In genomic region chr15:78830742-78831719, GRCm38 (mm10) we compare ENCODE assay signal across 14 mouse cellular contexts. TPM values are rescaled to one million over a fixed set of nuclear protein-coding genes. Genes with fewer than 3 reads are reported as not detected.
DNase-seq lines count a peak whose midpoint lies in the region; ATAC-seq and TF ChIP-seq lines count a peak whose summit lies in the region.
"Had no signal": no experiment of that assay in that cellular context is flagged by ENCODE, and none has a peak within 500 bp of the region (broad histone marks: within the 10 kb centered on the region; RNA-seq: fewer than 3 reads in every experiment).

No protein-coding gene starts in this region.

- no peak for DNase-seq in heart, adult 2 months
- DNase-seq in heart, adult 8-10 months (ENCODE audit: low spot score) = no peak
- DNase-seq in lung, postnatal 0 days (ENCODE audit: low spot score) = no peak
- DNase-seq in lung, postnatal 10 days = no peak
- no peak for DNase-seq in kidney, postnatal 0 days (ENCODE audit: low spot score)
- DNase-seq in retina, postnatal 1 day = no peak
- DNase-seq in embryo, embryonic 9.5 days (ENCODE audit: extremely low spot score) = no peak
- DNase-seq: thymus, postnatal 25 days had no signal

- intact Hi-C loops in heart, adult 2 months (cut with DNase I) = no loop called here

- peaks cover 2% of the 10 kb centered on the region; the same call in 1 of the 2 replicates for H3K36me3 ChIP-seq in heart, adult 2 months (ENCODE audit: control insufficient read depth, insufficient read depth, low read length)
- no peaks in the 10 kb centered on the region for H3K36me3 ChIP-seq in lung, postnatal 0 days (ENCODE audit: insufficient read depth, low read length)
- no peaks in the 10 kb centered on the region for H3K36me3 ChIP-seq in kidney, postnatal 0 days (ENCODE audit: insufficient read depth, low read length)
- no peaks in the 10 kb centered on the region for H3K36me3 ChIP-seq in stomach, embryonic 16.5 days (ENCODE audit: control insufficient read depth, insufficient read depth, low read length)

- no peak for TF ChIP-seq POLR2A in heart, adult 2 months (IDR thresholded peaks at IDR 0.05; ENCODE audit: insufficient read depth, low read depth, low read length)

- TF ChIP-seq EP300 in heart, adult 2 months (IDR thresholded peaks at IDR 0.05; ENCODE audit: insufficient read depth, low read depth, low read length) = no peak
- no peak for TF ChIP-seq EP300 in lung, postnatal 0 days (IDR thresholded peaks at IDR 0.05)

- peak overlapping the region; percentile 44; the same call in 1 of the 2 replicates for H3K4me2 ChIP-seq in lung, postnatal 0 days (replicated peaks; ENCODE audit: low read depth, low read length)
- H3K4me2 ChIP-seq in kidney, postnatal 0 days (ENCODE audit: low read length) = peak overlapping the region; percentile 37
- peak overlapping the region; percentile 18 for H3K4me2 ChIP-seq in stomach, embryonic 16.5 days (ENCODE audit: low read depth, low read length)

- H3K9me3 ChIP-seq in lung, postnatal 0 days (ENCODE audit: low read length) = no peaks in the 10 kb centered on the region
- H3K9me3 ChIP-seq in kidney, postnatal 0 days (replicated peaks; ENCODE audit: low read length) = no peaks in the 10 kb centered on the region
- no peaks in the 10 kb centered on the region for H3K9me3 ChIP-seq in stomach, embryonic 16.5 days (replicated peaks; ENCODE audit: control insufficient read depth, low read length)

- H3K27ac ChIP-seq in heart, adult 2 months = peak overlapping the region; percentile 97
- peak overlapping the region; percentile 96 for H3K27ac ChIP-seq in lung, postnatal 0 days (ENCODE audit: low read length)
- peak overlapping the region; percentile 90 for H3K27ac ChIP-seq in kidney, postnatal 0 days
- peak overlapping the region; percentile 90 for H3K27ac ChIP-seq in stomach, embryonic 16.5 days (ENCODE audit: low read length)
- H3K27ac ChIP-seq: macrophage had no signal

- H3K4me1 ChIP-seq in heart, adult 2 months (ENCODE audit: control insufficient read depth, insufficient read depth, low read length) = peaks cover 32% of the 10 kb centered on the region
- peaks cover 26% of the 10 kb centered on the region for H3K4me1 ChIP-seq in lung, postnatal 0 days (ENCODE audit: insufficient read depth, low read depth, low read length)
- peaks cover 53% of the 10 kb centered on the region for H3K4me1 ChIP-seq in kidney, postnatal 0 days (replicated peaks; ENCODE audit: insufficient read depth, low read length)
- peaks cover 50% of the 10 kb centered on the region for H3K4me1 ChIP-seq in stomach, embryonic 16.5 days (ENCODE audit: control insufficient read depth, insufficient read depth, low read length)

- WGBS in heart, adult 2 months = 46% methylated on average over 10 of the region's 10 CpGs
- WGBS in lung, postnatal 0 days = 51% methylated on average over 10 of the region's 10 CpGs
- 42% methylated on average over 10 of the region's 10 CpGs for WGBS in kidney, postnatal 0 days
- 56% methylated on average over 10 of the region's 10 CpGs for WGBS in stomach, embryonic 16.5 days

- ATAC-seq in lung, postnatal 0 days = no peak
- no peak for ATAC-seq in kidney, postnatal 0 days (replicated peaks; ENCODE audit: low FRiP score, low read depth)
- ATAC-seq in stomach, embryonic 16.5 days (ENCODE audit: insufficient read depth, low FRiP score) = no peak
- ATAC-seq: forebrain, embryonic 14.5 days; inflammation-experienced regulatory T-cells, adult 6 months had no signal

- H3K4me3 ChIP-seq in heart, adult 2 months = peak overlapping the region; percentile 42; the same call in 1 of the 2 replicates
- no peak overlapping the region for H3K4me3 ChIP-seq in lung, postnatal 0 days (ENCODE audit: low read depth, low read length)
- H3K4me3 ChIP-seq in kidney, postnatal 0 days (replicated peaks; ENCODE audit: low read depth, low read length) = no peak overlapping the region
- H3K4me3 ChIP-seq in stomach, embryonic 16.5 days (replicated peaks; ENCODE audit: low read length) = no peak overlapping the region
- H3K4me3 ChIP-seq: myocyte had no signal

- H3K79me2 ChIP-seq in heart, adult 2 months (replicated peaks; ENCODE audit: control insufficient read depth, insufficient read depth, low read length) = no peaks in the 10 kb centered on the region

- TF ChIP-seq CTCF in heart, adult 2 months (IDR thresholded peaks at IDR 0.05) = peak; percentile 10; the same call in 1 of the 2 replicates
- TF ChIP-seq CTCF in lung, postnatal 0 days (IDR thresholded peaks at IDR 0.05) = no peak; the same call in 1 of the 2 replicates
- peak; percentile 37; the same call in 1 of the 2 replicates for TF ChIP-seq CTCF in kidney, postnatal 0 days (IDR thresholded peaks at IDR 0.05; ENCODE audit: low read depth)

- H3K27me3 ChIP-seq in heart, adult 2 months (ENCODE audit: control insufficient read depth, insufficient read depth, low read length) = no peaks in the 10 kb centered on the region
- no peaks in the 10 kb centered on the region for H3K27me3 ChIP-seq in lung, postnatal 0 days (replicated peaks; ENCODE audit: insufficient read depth, low read length)
- H3K27me3 ChIP-seq in kidney, postnatal 0 days (ENCODE audit: insufficient read depth, low read length) = no peaks in the 10 kb centered on the region
- H3K27me3 ChIP-seq in stomach, embryonic 16.5 days (ENCODE audit: control insufficient read depth, insufficient read depth, low read length) = no peaks in the 10 kb centered on the region

- H3K9ac ChIP-seq in heart, adult 2 months (ENCODE audit: low read depth, low read length) = peak overlapping the region; percentile 67; the same call in 1 of the 2 replicates
- H3K9ac ChIP-seq in lung, postnatal 0 days (replicated peaks; ENCODE audit: low read depth) = no peak overlapping the region
- H3K9ac ChIP-seq in kidney, postnatal 0 days (ENCODE audit: low read depth, low read length) = no peak overlapping the region
- peak overlapping the region; percentile 59; the same call in 1 of the 2 replicates for H3K9ac ChIP-seq in stomach, embryonic 16.5 days (ENCODE audit: low read length)

RNA-seq across cellular contexts. Expression of gene Cdc42ep1, which starts 11.4 kb away (rescaled TPM):
- total RNA-seq in heart, adult 2 months (2021) = 10 to 100 TPM; 30.8 to 37.1 TPM
- polyA plus RNA-seq in heart, adult 2 months (2012; rRNA removed) = 62.3 and 71.8 TPM in 2 replicates
- total RNA-seq in heart, adult 8-10 months (2022) = 10 to 100 TPM; 30.5 to 40.3 (median 39.1) TPM
- polyA plus RNA-seq in lung, postnatal 0 days (2015; fragmentation: Nextera tagmentation; extraction: Ambion mirVana) = 107 and 109 TPM in 2 replicates
- 51.4 and 57.1 TPM in 2 replicates for polyA plus RNA-seq in kidney, postnatal 0 days (2015; fragmentation: Nextera tagmentation; extraction: Ambion mirVana)
- polyA plus RNA-seq in stomach, embryonic 16.5 days (2015; fragmentation: Nextera tagmentation; extraction: Ambion mirVana) = 47.9 and 52.2 TPM in 2 replicates
- polyA plus RNA-seq: inflammation-experienced regulatory T-cells, adult 6 months; macrophage had no signal

RNA-seq across cellular contexts. Expression of gene Lgals2, which starts 24.3 kb away (rescaled TPM):
- not detected for total RNA-seq in heart, adult 2 months (2021)
- polyA plus RNA-seq in heart, adult 2 months (2012; rRNA removed) = 0.59 and 1.5 TPM in 2 replicates
- total RNA-seq in heart, adult 8-10 months (2022) = under 1 TPM in 1 of 4 experiments, not detected in 3; 0.65 TPM
- 1.6 and 2.4 TPM in 2 replicates for polyA plus RNA-seq in lung, postnatal 0 days (2015; fragmentation: Nextera tagmentation; extraction: Ambion mirVana)
- polyA plus RNA-seq in kidney, postnatal 0 days (2015; fragmentation: Nextera tagmentation; extraction: Ambion mirVana) = 0.91 and 1.2 TPM in 2 replicates
- 86.6 and 122 TPM in 2 replicates for polyA plus RNA-seq in stomach, embryonic 16.5 days (2015; fragmentation: Nextera tagmentation; extraction: Ambion mirVana)
- total RNA-seq: gastrocnemius, postnatal 4 days had no signal
- polyA plus RNA-seq: forebrain, embryonic 14.5 days; inflammation-experienced regulatory T-cells, adult 6 months; macrophage had no signal

RNA-seq across cellular contexts. Expression of gene Card10, which starts 28.2 kb away (rescaled TPM):
- 10 to 100 TPM; 15.0 to 17.0 TPM for total RNA-seq in heart, adult 2 months (2021)
- 22.3 and 28.5 TPM in 2 replicates for polyA plus RNA-seq in heart, adult 2 months (2012; rRNA removed)
- total RNA-seq in heart, adult 8-10 months (2022) = 10 to 100 TPM; 14.3 to 16.1 (median 15.2) TPM
- polyA plus RNA-seq in lung, postnatal 0 days (2015; fragmentation: Nextera tagmentation; extraction: Ambion mirVana) = 7.5 and 8.3 TPM in 2 replicates
- 8.2 and 9.2 TPM in 2 replicates for polyA plus RNA-seq in kidney, postnatal 0 days (2015; fragmentation: Nextera tagmentation; extraction: Ambion mirVana)
- polyA plus RNA-seq in stomach, embryonic 16.5 days (2015; fragmentation: Nextera tagmentation; extraction: Ambion mirVana) = 4.0 and 4.4 TPM in 2 replicates
- polyA plus RNA-seq: macrophage had no signal

RNA-seq across cellular contexts. Expression of gene Gga1, which starts 46.0 kb away (rescaled TPM):
- total RNA-seq in heart, adult 2 months (2021) = 10 to 100 TPM; 42.2 to 44.4 TPM
- 44.7 and 52.7 TPM in 2 replicates for polyA plus RNA-seq in heart, adult 2 months (2012; rRNA removed)
- total RNA-seq in heart, adult 8-10 months (2022) = 10 to 100 TPM; 44.8 to 49.1 (median 46.3) TPM
- 49.7 and 51.5 TPM in 2 replicates for polyA plus RNA-seq in lung, postnatal 0 days (2015; fragmentation: Nextera tagmentation; extraction: Ambion mirVana)
- 41.5 and 42.8 TPM in 2 replicates for polyA plus RNA-seq in kidney, postnatal 0 days (2015; fragmentation: Nextera tagmentation; extraction: Ambion mirVana)
- 48.4 and 51.4 TPM in 2 replicates for polyA plus RNA-seq in stomach, embryonic 16.5 days (2015; fragmentation: Nextera tagmentation; extraction: Ambion mirVana)

RNA-seq across cellular contexts. Expression of gene Mfng, which starts 57.8 kb away (rescaled TPM):
- total RNA-seq in heart, adult 2 months (2021) = 10 to 100 TPM; 11.1 to 11.6 TPM
- polyA plus RNA-seq in heart, adult 2 months (2012; rRNA removed) = 15.0 and 19.1 TPM in 2 replicates
- 10 to 100 TPM in 1 of 4 experiments, 1 to 10 TPM in 3; 7.5 to 11.4 (median 9.5) TPM for total RNA-seq in heart, adult 8-10 months (2022)
- polyA plus RNA-seq in lung, postnatal 0 days (2015; fragmentation: Nextera tagmentation; extraction: Ambion mirVana) = 47.8 and 52.9 TPM in 2 replicates
- 18.8 and 18.9 TPM in 2 replicates for polyA plus RNA-seq in kidney, postnatal 0 days (2015; fragmentation: Nextera tagmentation; extraction: Ambion mirVana)
- 18.5 and 18.7 TPM in 2 replicates for polyA plus RNA-seq in stomach, embryonic 16.5 days (2015; fragmentation: Nextera tagmentation; extraction: Ambion mirVana)

Comparison
In these comparisons a context has a peak if more than half of its experiments do, and no peak if none do; other contexts are left out.
1. H3K9ac ChIP-seq: peak in heart, adult 2 months (single experiment) and stomach, embryonic 16.5 days (single experiment); none in lung, postnatal 0 days (single experiment) and kidney, postnatal 0 days (single experiment).
2. RNA of gene Lgals2, which starts 24.3 kb away (polyA plus RNA-seq): 86.6 to 122 TPM in stomach, embryonic 16.5 days; 1.6 to 2.4 TPM in lung, postnatal 0 days, 0.59 to 1.5 TPM in heart, adult 2 months and 0.91 to 1.2 TPM in kidney, postnatal 0 days; every median in the first group is over 10 times any median in the second.
3. Peak in every context shown above with its lines, with median percentiles within 50 percentile points of each other: H3K27ac ChIP-seq and H3K4me2 ChIP-seq.